Mouse (Mus musculus) 3T3-L1 (cell line): Measurements from ENCODE around the gene Angptl6.
A peak's percentile ranks its signal among the peaks of the same experiment; 100 is the strongest.

Experiments used
- DNase-seq: peaks from one replicate; pipeline ENCODE4 v3.0.0-alpha.2; 2015; ENCODE audit warnings: low read depth, low spot score

Angptl6 gene

GRCm38 (mm10) chr9:20887191-20887590 lies 7.7 kb upstream of the Angptl6 start:
- no peak for DNase-seq

DNA sequence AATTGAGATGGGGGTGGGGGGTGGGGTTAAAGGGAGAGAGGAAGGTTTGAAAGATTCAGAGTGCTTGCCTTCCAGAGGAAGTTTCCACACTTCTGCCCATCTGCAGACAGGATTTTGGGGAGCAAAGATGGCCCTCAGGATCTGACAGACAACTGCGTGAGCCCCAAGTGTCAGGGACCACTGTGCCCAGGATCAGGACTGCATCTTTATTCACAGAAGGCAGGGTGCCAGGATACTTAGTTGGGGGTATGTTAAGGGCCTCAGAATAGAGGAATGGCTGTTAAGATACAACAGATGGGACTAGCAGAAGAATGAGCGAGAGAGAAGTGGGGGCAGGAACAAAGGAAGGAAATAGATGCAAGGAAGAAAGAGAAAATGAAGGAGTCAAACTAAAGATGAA lies 7.0 kb upstream of the Angptl6 start:
- DNase-seq, result no peak

- DNase-seq, result no peak
These were observed 839 bp downstream of the Angptl6 start for GRCm38 (mm10) chr9:20878710-20879065.

- DNase-seq, result peak; percentile 97
These were observed 1.4 kb downstream of the Angptl6 start for GRCm38 (mm10) chr9:20878041-20878709.

DNA sequence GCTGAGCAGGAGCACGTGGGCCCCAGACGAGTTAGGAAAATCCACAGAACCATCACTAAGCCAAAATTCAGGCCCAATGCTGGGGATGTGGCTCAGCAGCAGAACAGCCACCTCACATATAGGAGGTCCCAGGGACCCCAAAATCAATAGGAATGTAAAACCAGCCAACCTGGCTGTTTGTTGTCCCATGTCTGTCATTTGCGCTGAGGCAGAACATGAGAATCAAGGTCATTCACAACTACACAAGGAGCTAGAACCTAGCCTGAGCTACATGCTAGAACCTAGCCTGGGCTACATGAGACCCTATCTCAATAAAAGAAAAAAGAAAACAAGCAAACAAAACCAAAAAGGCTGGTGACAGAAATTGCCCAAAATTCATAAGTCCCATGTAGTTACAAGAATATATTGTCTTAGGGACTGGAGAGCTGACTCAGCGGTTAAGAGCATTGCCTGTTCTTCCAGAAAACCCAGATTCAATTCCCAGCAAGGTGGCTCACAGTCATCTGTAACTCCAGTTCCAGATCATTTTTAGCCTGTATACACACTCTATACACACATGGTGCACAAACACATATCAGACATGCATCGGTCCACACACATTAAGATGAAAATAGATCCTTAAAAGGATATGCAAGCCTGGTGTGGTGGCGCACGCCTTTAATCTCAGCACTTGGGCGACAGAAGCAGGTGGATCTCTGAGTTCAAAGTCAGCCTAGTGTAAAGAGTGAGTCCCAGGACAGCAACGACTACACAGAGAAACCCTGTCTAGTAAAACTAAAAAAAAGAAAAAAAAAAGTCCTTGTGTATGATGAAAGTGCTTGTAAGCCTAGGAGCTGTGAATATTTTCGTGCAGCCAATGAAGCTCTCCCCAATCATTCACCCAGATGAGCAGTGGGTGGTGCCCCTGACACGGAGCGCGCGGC lies 2.1 kb downstream of the Angptl6 start:
- DNase-seq, result no peak

- no peak for DNase-seq
These were observed 3.0 kb downstream of the Angptl6 start for GRCm38 (mm10) chr9:20876318-20877117.

GRCm38 (mm10) chr9:20875021-20875790 lies 4.3 kb downstream of the Angptl6 start:
- DNase-seq, result peak; percentile 41

- DNase-seq, result no peak
These were observed 6.0 kb downstream of the Angptl6 start for GRCm38 (mm10) chr9:20873521-20873920.

- DNase-seq, result no peak
These were observed 6.5 kb downstream of the Angptl6 start for GRCm38 (mm10) chr9:20872991-20873390.

DNA sequence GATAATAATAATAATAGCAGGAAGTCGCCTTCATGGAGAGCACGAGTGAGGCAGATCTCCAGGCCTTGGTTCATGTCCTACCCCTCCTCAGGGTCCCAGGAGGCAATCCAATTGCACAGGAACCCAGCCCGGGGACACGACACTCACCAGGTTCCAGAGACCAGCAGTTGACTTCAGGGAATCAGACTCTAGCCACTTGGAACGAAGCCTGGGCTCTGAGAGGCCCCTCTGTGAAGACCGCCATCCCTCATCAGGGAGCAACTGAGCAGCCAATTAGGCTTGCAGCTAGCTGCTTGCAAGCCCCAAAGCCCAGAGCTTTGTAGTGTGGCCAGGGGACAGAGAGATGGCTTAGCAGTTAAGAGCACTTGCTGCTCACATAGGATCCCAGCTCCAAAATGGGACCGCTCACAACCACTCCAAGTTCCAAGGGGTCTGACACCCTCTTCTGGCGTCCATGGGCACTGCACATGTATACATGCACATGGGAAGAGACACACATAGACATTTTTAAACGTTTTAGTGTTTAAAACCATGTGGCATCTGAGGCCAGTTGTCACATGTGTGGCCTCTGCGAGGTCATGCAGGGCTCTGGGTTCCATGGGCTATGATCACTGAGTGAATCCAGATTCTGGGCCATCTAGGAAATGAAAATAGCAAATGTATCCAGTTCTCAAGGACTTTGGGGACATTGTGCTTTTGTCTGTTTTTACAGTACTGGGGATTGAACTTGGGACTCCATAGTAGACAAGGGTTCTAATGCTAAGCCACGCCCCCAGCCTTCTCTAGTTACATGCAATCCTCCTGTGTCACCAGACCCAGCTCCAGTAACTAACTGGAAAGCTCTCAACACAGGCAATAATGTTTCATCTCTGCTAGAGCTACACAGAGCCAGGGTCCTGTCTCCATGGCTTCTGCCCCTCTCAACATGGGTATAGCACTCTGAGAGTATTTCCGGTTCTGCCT lies 9.0 kb downstream of the Angptl6 start:
- DNase-seq, result no peak

DNA sequence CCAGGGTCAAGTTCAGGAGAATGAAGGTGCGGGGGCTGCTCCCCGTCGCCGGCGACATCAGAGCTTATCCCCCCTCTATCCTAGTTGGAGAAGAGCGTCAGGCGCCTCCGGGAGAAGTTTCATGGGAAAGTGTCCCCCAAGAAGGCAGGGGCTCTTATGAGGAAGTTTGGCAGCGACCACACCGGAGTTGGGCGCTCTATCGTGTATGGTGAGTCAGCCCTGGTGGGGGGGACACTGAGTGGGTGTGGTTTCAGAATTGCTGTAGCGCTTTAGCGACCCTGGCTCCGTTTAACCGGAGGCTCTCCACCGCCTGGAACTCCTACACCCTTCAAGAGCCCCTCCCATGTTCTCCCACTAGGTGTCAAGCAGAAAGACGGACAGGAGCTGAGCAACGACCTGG lies 10.3 kb downstream of the Angptl6 start:
- no peak for DNase-seq

DNA sequence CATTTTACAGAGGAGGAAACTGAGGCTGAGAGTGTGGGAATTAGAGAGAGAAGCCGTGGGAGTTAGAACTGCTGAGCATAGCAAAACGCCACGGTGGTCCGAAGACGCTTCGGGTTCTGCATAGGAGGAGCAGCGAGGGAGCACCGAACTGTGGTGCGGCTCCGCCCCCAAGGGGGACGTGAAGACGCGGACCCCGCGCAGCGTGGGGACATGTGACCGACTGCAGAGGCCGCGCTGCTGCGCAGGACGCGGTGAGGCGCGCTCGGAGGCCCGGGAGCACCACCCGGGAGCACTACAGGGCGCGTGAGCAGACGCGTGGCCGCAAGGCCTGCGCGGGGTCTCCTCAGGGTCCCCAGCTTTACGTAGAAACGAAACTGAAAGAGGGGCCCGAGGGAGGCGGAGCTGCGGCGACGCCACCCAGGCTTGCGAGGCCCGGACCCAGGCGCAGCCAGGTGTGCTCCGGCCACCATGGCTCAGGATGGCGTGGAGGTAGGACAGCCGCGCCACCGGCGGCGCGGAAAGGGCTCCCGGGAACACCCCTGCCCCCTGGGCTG lies 11.0 kb downstream of the Angptl6 start, which contains the start of gene A230050P20Rik:
Gene A230050P20Rik, plus strand, starts transcription at position 195 of the 554 bp plus-strand sequence.
- no peak for DNase-seq

DNA sequence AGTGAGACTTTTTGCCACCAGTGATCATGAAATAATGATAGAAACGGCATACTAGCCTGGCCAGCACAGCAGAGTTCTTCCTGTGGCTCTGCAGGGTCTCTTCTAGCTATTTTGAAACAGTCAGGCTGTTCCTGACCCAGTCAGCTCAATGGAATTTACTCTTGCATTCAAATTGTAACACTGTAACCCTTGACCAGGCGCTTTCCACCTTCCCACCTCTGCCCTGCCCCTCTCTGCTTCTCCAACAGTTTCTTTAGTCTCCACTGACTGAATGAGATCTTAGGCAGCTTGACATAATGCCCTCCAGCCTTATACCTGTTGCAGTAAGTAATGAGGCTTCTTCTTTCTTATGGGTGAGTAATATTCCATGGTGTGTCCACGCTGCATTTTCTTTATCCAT lies 12.6 kb downstream of the Angptl6 start:
- no peak for DNase-seq

DNA sequence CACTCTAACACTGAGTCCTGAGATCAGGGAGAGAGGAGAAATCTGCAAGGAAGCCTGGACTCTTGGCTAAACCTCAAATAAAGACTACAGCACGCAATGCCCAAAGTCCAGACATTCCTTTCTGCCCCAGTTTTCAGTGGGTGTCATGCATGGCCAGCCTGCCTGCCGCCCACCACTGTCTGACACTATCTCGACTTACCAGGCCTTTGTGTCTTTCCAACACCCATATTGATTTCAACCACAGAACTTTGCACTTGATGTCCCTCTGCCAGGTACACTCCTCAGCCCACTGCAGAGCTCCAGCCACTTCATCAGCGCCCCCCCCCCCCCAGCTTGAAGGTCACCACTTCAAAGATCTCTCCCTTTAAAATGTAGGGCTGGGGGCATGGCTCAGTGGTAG lies 17.3 kb downstream of the Angptl6 start:
- no peak for DNase-seq

DNA sequence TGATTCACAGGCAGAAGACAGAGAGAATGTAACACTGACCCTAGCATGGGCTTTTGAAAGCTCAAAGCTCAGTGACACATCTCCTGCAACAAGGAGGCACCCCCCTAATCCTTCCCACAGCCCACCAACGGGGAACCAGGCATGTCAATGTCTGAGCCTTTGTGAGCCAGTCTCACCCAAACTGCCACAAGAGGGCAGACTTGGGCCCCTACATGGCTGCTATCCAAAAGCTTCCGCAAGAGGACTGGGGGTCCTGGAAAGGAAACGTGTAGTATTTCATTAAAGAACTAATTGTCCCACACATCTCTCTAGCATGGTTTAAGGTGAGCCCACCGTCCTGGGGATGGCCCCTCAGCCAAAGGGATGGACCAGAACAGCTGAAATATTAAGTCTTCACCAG lies 17.7 kb downstream of the Angptl6 start:
- no peak for DNase-seq

DNA sequence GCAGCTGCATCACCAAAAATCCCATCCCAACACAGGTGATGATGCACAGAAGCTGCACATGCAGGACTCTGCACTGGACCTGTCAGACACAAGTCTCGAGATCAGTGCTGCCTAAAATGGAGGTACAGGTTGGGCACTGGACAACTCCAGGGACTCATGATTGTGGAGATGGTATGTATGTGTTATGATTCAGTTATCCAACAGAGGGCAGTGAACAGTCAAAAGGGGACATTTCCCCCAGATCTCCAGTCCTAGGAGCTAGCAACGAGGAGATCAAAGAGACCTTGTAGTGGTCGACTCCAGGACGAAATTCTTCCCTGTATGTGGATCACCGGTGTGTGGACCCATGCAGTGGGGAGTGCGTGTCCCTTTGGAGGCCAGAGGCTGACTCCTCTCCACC lies 19.6 kb downstream of the Angptl6 start:
- no peak for DNase-seq

DNA sequence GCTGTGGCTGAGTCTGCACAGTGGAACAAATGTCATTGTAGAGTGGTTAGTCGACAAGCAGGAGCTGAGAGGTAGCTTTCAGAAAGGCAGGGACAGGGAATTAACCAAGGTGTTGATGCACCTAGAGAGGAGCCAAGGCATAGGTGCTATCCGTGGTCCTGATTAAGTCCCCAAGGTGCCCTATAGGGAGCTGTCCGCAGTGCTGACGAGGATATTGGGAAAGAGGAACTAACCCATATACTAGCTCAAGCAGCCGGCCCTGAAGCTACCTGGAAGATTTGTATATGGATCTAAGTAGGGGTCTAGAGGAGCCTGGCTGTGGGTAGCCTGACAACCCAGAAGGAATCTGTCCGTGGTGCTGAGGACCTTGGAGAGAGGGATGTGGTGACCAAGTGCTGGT lies 22.4 kb downstream of the Angptl6 start:
- peak; percentile 77 for DNase-seq

DNA sequence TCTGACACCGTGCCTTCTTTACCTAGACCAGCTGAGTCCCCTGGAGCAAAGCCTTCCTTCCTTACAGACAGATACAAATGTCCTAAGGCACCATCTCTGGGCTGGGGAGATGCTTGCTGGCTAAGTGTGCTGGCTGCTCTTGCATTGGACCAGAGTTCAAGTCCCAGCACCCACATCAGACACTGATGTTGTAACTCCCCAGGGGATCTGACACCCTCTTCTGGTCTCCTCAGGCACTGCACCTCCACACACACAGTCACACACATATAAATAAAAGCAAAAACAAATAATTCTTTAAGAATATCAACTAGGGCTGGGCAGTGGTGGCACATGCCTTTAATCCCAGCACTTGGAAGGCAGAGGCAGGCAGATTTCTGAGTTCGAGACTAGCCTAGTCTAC lies 29.3 kb downstream of the Angptl6 start:
- no peak for DNase-seq

- DNase-seq, result peak; percentile 78
These were observed 36.9 kb downstream of the Angptl6 start for GRCm38 (mm10) chr9:20842670-20843069.

GRCm38 (mm10) chr9:20842211-20842610 lies 37.3 kb downstream of the Angptl6 start:
- DNase-seq, result no peak
